Mouse (Mus musculus) urinary bladder, postnatal 25 days (tissue): ENCODE measurements around the gene Osm.
A peak's percentile ranks its signal among the peaks of the same experiment; 100 is the strongest.

ENCODE experiments used
- DNase-seq: peaks from one replicate; pipeline ENCODE4 v3.0.0; 2022; ENCODE audit warnings: low spot score

Osm gene

GRCm38 (mm10) chr11:4235665-4236545, at the start of gene Osm:
Gene Osm (plus strand): TSS chr11:4236420.
- DNase-seq, result no peak

- DNase-seq, result peak; percentile 96
Measured at GRCm38 (mm10) chr11:4186486-4187317, 49.5 kb upstream of the Osm start, which contains the start of gene Tbc1d10a. Gene Tbc1d10a (plus strand): TSS chr11:4186789.

GRCm38 (mm10) chr11:4187318-4187700, 48.9 kb upstream of the Osm start:
- no peak for DNase-seq

GRCm38 (mm10) chr11:4189182-4189581, 47.0 kb upstream of the Osm start:
- DNase-seq, result no peak

GRCm38 (mm10) chr11:4190677-4191076, 45.5 kb upstream of the Osm start:
- no peak for DNase-seq

- no peak for DNase-seq
Measured at GRCm38 (mm10) chr11:4192757-4193156, 43.5 kb upstream of the Osm start.

GRCm38 (mm10) chr11:4193420-4193819, 42.8 kb upstream of the Osm start:
- DNase-seq, result no peak

- DNase-seq, result no peak
Measured at GRCm38 (mm10) chr11:4195597-4196031, 40.6 kb upstream of the Osm start.

- DNase-seq, result no peak
Measured at GRCm38 (mm10) chr11:4196636-4197035, 39.6 kb upstream of the Osm start.

GRCm38 (mm10) chr11:4197691-4198090, 38.5 kb upstream of the Osm start:
- DNase-seq, result no peak

GRCm38 (mm10) chr11:4201981-4202700, 34.1 kb upstream of the Osm start:
- DNase-seq, result no peak

- DNase-seq, result no peak
Measured at GRCm38 (mm10) chr11:4202995-4203704, 33.1 kb upstream of the Osm start.

- no peak for DNase-seq
Measured at GRCm38 (mm10) chr11:4203705-4204074, 32.5 kb upstream of the Osm start.

- no peak for DNase-seq
Measured at GRCm38 (mm10) chr11:4205097-4205655, 31.0 kb upstream of the Osm start.

- DNase-seq, result no peak
Measured at GRCm38 (mm10) chr11:4205951-4206350, 30.3 kb upstream of the Osm start.

- no peak for DNase-seq
Measured at GRCm38 (mm10) chr11:4206563-4206962, 29.7 kb upstream of the Osm start.

GRCm38 (mm10) chr11:4207655-4208054, 28.6 kb upstream of the Osm start:
- no peak for DNase-seq

- no peak for DNase-seq
Measured at GRCm38 (mm10) chr11:4209556-4209955, 26.7 kb upstream of the Osm start.

- no peak for DNase-seq
Measured at GRCm38 (mm10) chr11:4210786-4211185, 25.4 kb upstream of the Osm start.

- DNase-seq, result no peak
Measured at GRCm38 (mm10) chr11:4213107-4213506, 23.1 kb upstream of the Osm start.

- no peak for DNase-seq
Measured at GRCm38 (mm10) chr11:4214572-4214971, 21.6 kb upstream of the Osm start.
